Mouse (Mus musculus) subcutaneous adipose tissue, adult 2 months (tissue): ENCODE measurements around the gene 4921507P07Rik. TPM values are rescaled to one million over a fixed set of nuclear protein-coding genes. Genes with fewer than 3 reads are reported as not detected.

ENCODE experiments used
- polyA plus RNA-seq: library from polyadenylated mRNA; depleted of rRNA; stranded (reverse); fragments of >200 nt; gene quantifications from 2 replicates; pipeline ENCODE4 v1.2.3, GENCODE M21; 2012; ENCODE audit warnings: low replicate concordance; rRNA removed

The 4921507P07Rik gene
- 0.34 and 0.94 TPM in 2 replicates for polyA plus RNA-seq

DNA sequence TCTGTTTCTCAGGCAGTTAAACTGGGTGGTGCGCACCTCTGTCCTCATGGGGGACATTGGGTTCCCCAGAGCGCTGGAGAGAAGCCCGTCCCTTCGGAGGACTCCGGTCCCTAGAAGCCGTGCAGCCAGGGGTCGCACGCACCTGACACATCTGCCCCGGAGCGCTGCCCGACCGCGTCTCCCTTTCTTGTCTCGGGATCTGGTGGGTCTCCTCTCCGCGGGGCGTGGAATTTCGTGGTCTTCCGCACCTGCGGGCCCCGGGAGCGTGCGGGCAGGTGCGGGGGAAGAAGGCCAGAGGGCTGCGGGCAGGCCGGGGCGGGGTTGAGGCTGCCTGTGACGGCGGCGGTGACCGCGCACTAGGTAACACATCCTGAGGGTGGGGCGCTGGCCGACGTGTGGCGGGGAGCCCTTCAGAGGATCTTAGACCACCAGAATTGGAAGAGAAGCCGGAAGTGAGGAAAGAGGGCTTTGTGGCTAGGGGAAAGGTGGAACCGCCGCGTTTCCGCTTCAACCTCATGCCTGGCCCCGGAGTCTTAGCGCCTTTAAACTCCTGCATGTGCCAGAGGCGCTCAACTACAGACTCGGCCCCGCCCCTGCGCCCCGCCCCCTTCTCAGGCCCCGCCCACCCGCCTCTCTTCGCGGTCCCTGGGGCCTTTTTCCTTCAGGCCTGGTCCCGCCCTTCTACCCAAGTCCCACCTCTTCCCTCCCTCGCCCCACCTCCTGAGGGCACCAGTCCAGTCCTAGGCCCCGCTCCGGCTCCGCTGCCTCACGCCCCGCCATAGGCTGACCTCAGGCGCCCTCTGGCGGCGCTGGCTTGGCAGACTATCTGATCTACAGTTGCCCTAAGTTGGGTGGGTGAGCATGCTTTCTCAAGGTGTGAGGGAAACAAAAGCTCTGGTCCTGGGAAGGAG is at the start of gene 4921507P07Rik:
Gene 4921507P07Rik, minus strand, starts transcription at position 332 of the 911 bp plus-strand sequence.

DNA sequence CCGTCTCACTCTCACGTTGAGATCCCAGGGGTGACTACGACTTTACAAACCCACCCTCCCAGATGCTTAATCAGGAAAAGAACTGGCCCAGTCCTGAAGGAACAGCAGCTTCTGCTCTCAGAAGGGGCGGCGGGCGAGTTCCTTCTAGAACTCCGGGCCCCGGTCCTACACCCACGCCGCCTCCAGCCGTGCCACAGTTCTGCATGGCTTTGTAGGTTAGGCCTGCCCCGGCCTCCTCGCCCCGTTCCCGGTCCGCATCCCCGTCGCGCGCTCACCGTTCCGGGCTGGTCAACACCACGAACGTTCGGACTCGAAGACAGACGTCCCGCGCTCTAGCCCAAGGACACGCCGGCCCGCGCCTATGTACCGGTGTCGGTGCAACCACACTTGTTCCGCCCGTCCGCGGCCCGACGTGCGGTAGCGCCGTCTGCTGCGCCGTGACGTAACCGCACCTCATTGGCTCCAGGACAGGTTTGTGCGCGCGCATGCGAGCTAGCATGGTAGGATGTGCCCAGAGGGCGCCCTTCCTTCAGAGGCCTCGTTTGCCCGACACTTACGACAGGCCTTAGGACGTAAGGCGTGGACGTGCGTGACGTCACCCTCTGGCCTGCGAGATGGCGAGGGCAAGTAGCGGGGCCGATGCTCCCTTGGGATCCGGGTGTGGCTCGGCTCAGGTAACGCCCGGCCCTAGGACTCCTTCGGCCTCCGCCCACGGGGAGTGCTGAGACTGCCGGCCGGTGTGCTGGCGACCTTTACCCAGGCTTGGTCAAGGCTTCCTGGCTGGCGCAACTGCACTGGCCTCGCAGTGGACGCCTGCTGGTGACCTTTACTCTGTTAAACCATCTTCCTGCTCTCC is 30.1 kb downstream of the 4921507P07Rik start, which contains the start of gene Cycs:
Gene Cycs, minus strand, starts transcription at position 398 of the 856 bp plus-strand sequence.

Other genes starting within 250 kb of the 4921507P07Rik start
- gene Osbpl3, start 140.4 kb downstream of the 4921507P07Rik start, polyA plus RNA-seq = 2.1 and 11.4 TPM in 2 replicates
- 6.2 and 9.5 TPM in 2 replicates for gene Cycs, start 30.1 kb downstream of the 4921507P07Rik start, polyA plus RNA-seq
- gene Npvf, start 57.8 kb upstream of the 4921507P07Rik start, polyA plus RNA-seq = not detected in 2 replicates